Mouse (Mus musculus) cortical plate, adult 2 months (tissue): ENCODE data around the gene Tmem150b.

Experiments
- CTCF ChIP-seq: fragments of 200-500 bp; IDR thresholded peaks from 2 replicates; pipeline ENCODE4 v1.5.1; 2011; ENCODE audit warnings: mild to moderate bottlenecking, control low read depth, low read length; ENCODE audit not compliant: insufficient read depth; ENCODE audit errors: extremely low read depth
- POLR2A ChIP-seq: fragments of 200-500 bp; IDR thresholded peaks from 2 replicates; pipeline ENCODE4 v1.6.1; 2011; ENCODE audit warnings: mild to moderate bottlenecking, low read length, control low read depth; ENCODE audit not compliant: insufficient read depth; ENCODE audit errors: extremely low read depth

GRCm38 (mm10) chr7:4764946-4765710, 40.1 kb upstream of the Tmem150b start:
- no peak for TF ChIP-seq CTCF
- TF ChIP-seq POLR2A, result no peak
